8 mouse cellular contexts compared by ENCODE assay signal in genomic region chr5:139389676-139390061, GRCm38 (mm10). TPM values are rescaled to one million over a fixed set of nuclear protein-coding genes. Genes with fewer than 3 reads are reported as not detected.
DNase-seq lines count a peak whose midpoint lies in the region; ATAC-seq and TF ChIP-seq lines count a peak whose summit lies in the region.

No protein-coding gene starts in this region.

- peak overlapping the region; percentile 79 for H3K27ac ChIP-seq in lung, embryonic 16.5 days (ENCODE audit: low read length)
- peak overlapping the region; percentile 76 for H3K27ac ChIP-seq in spleen, adult 2 months (ENCODE audit: insufficient read depth, low read length)

- intact Hi-C loops in heart, postnatal 36 days (cut with DNase I), result no loop called here

- peaks cover 29% of the 10 kb centered on the region for H3K4me1 ChIP-seq in lung, embryonic 16.5 days (replicated peaks; ENCODE audit: control insufficient read depth, insufficient read depth, low read length)
- H3K4me1 ChIP-seq in spleen, adult 2 months (ENCODE audit: control insufficient read depth, insufficient read depth, insufficient read length), result peaks cover 24% of the 10 kb centered on the region

- 3% methylated on average over 6 of the region's 6 CpGs for WGBS in lung, embryonic 16.5 days
- WGBS in spleen, adult 2 months, result 60% methylated on average over 6 of the region's 6 CpGs

- TF ChIP-seq CTCF in spleen, adult 2 months (IDR thresholded peaks at IDR 0.05; ENCODE audit: extremely low read depth, insufficient read depth, insufficient read length, insufficient replicate concordance), result no peak

- H3K9ac ChIP-seq in lung, embryonic 16.5 days (ENCODE audit: low read length), result peak overlapping the region; percentile 22; the same call in 1 of the 2 replicates

- no peaks in the 10 kb centered on the region for H3K27me3 ChIP-seq in lung, embryonic 16.5 days (ENCODE audit: control insufficient read depth, insufficient read depth, low read depth, low read length)
- no peaks in the 10 kb centered on the region for H3K27me3 ChIP-seq in spleen, adult 2 months (ENCODE audit: control insufficient read depth, insufficient read depth, low read length)

- H3K4me3 ChIP-seq in lung, embryonic 16.5 days (ENCODE audit: low read length), result no peak overlapping the region
- H3K4me3 ChIP-seq in spleen, adult 2 months (ENCODE audit: extremely low read depth, insufficient read depth, insufficient read length), result no peak overlapping the region

- no peak for TF ChIP-seq POLR2A in spleen, adult 2 months (IDR thresholded peaks at IDR 0.05; ENCODE audit: low read depth, low read length)

- H3K4me2 ChIP-seq in lung, embryonic 16.5 days (ENCODE audit: low read depth, low read length), result no peak overlapping the region

- H3K36me3 ChIP-seq in lung, embryonic 16.5 days (ENCODE audit: control insufficient read depth, insufficient read depth, low read length), result no peaks in the 10 kb centered on the region
- peaks cover 30% of the 10 kb centered on the region for H3K36me3 ChIP-seq in spleen, adult 2 months (ENCODE audit: control insufficient read depth, insufficient read depth, low read length)

- no peaks in the 10 kb centered on the region for H3K9me3 ChIP-seq in lung, embryonic 16.5 days (ENCODE audit: control insufficient read depth, low read length)

- DNase-seq in spleen, adult 12 weeks (ENCODE audit: low spot score), result peak; percentile 75
- no peak for DNase-seq in spleen, adult 18-20 months
- DNase-seq in fibroblast of lung, adult 2 months (ENCODE audit: low read depth), result peak; percentile 87
- peak; percentile 72 to 76 for DNase-seq in heart, postnatal 36 days
- peak; percentile 55 to 62 for DNase-seq in layer of hippocampus, adult 8-10 months (ENCODE audit: low spot score in 2 of 2)
- no peak for DNase-seq in spleen, adult 2 months (ENCODE audit: low read depth in 1 of 2, low spot score in 2 of 2)

- peak; percentile 86 for ATAC-seq in lung, embryonic 16.5 days (ENCODE audit: low read depth)
- ATAC-seq in activated CD4-positive, CD25-positive, alpha-beta regulatory T cell, adult 4 months, result no peak

RNA-seq across cellular contexts. Expression of gene Gpr146, which starts 12.2 kb away (rescaled TPM):
- 10 to 100 TPM; 43.6 to 56.2 TPM for total RNA-seq in heart, postnatal 36 days (2021)
- total RNA-seq in layer of hippocampus, adult 8-10 months (2022), result 10 to 100 TPM; 12.2 to 14.8 (median 13.2) TPM
- polyA plus RNA-seq in lung, embryonic 16.5 days (2015; fragmentation: Nextera tagmentation; extraction: Ambion mirVana), result 6.6 and 8.6 TPM in 2 replicates
- polyA plus RNA-seq in spleen, adult 2 months (2012; rRNA removed), result 32.2 and 36.3 TPM in 2 replicates
- 1 to 10 TPM; 8.1 to 8.8 TPM for polyA plus RNA-seq in activated CD4-positive, CD25-positive, alpha-beta regulatory T cell, adult 4 months (2017; shearing (Covaris generic))

RNA-seq across cellular contexts. Expression of gene C130050O18Rik, which starts 15.4 kb away (rescaled TPM):
- total RNA-seq in heart, postnatal 36 days (2021), result under 1 TPM; 0.62 to 0.64 TPM
- total RNA-seq in layer of hippocampus, adult 8-10 months (2022), result 1 to 10 TPM in 2 of 4 experiments, under 1 TPM in 2; 0.54 to 1.2 (median 0.83) TPM
- 1.3 and 1.7 TPM in 2 replicates for polyA plus RNA-seq in lung, embryonic 16.5 days (2015; fragmentation: Nextera tagmentation; extraction: Ambion mirVana)
- polyA plus RNA-seq in spleen, adult 2 months (2012; rRNA removed), result 8.1 and 11.9 TPM in 2 replicates
- not detected for polyA plus RNA-seq in activated CD4-positive, CD25-positive, alpha-beta regulatory T cell, adult 4 months (2017; shearing (Covaris generic))

RNA-seq across cellular contexts. Expression of gene Gper1, which starts 33.3 kb away (rescaled TPM):
- total RNA-seq in heart, postnatal 36 days (2021), result 1 to 10 TPM; 1.7 to 2.0 TPM
- 1 to 10 TPM; 3.4 to 5.1 (median 4.2) TPM for total RNA-seq in layer of hippocampus, adult 8-10 months (2022)
- polyA plus RNA-seq in lung, embryonic 16.5 days (2015; fragmentation: Nextera tagmentation; extraction: Ambion mirVana), result 7.4 and 7.6 TPM in 2 replicates
- polyA plus RNA-seq in spleen, adult 2 months (2012; rRNA removed), result 0.39 TPM in 2 replicates
- not detected for polyA plus RNA-seq in activated CD4-positive, CD25-positive, alpha-beta regulatory T cell, adult 4 months (2017; shearing (Covaris generic))

RNA-seq across cellular contexts. Expression of gene Cyp2w1, which starts 37.3 kb away (rescaled TPM):
- not detected for total RNA-seq in heart, postnatal 36 days (2021)
- not detected for total RNA-seq in layer of hippocampus, adult 8-10 months (2022)
- polyA plus RNA-seq in lung, embryonic 16.5 days (2015; fragmentation: Nextera tagmentation; extraction: Ambion mirVana), result 0.18 and 0.33 TPM in 2 replicates
- polyA plus RNA-seq in spleen, adult 2 months (2012; rRNA removed), result not detected in 2 replicates
- polyA plus RNA-seq in activated CD4-positive, CD25-positive, alpha-beta regulatory T cell, adult 4 months (2017; shearing (Covaris generic)), result not detected

RNA-seq across cellular contexts. Expression of gene Cox19, which starts 38.5 kb away (rescaled TPM):
- total RNA-seq in heart, postnatal 36 days (2021), result 10 to 100 TPM; 80.4 to 83.7 TPM
- 10 to 100 TPM; 59.0 to 75.5 (median 67.5) TPM for total RNA-seq in layer of hippocampus, adult 8-10 months (2022)
- polyA plus RNA-seq in lung, embryonic 16.5 days (2015; fragmentation: Nextera tagmentation; extraction: Ambion mirVana), result 79.8 and 94.4 TPM in 2 replicates
- polyA plus RNA-seq in spleen, adult 2 months (2012; rRNA removed), result 27.2 and 36.2 TPM in 2 replicates
- 10 to 100 TPM; 62.8 to 67.6 TPM for polyA plus RNA-seq in activated CD4-positive, CD25-positive, alpha-beta regulatory T cell, adult 4 months (2017; shearing (Covaris generic))

Comparison
In these comparisons a context has a peak if more than half of its experiments do, and no peak if none do; other contexts are left out.
1. DNase-seq: peak in spleen, adult 12 weeks (single experiment), fibroblast of lung, adult 2 months (single experiment), heart, postnatal 36 days (2 of 2) and layer of hippocampus, adult 8-10 months (2 of 2); none in spleen, adult 18-20 months (0 of 2) and spleen, adult 2 months (0 of 2).